Mouse (Mus musculus) stomach, postnatal 0 days (tissue): ENCODE data around the gene Nme3. TPM values are rescaled to one million over a fixed set of nuclear protein-coding genes. Genes with fewer than 3 reads are reported as not detected.
A peak's percentile ranks its signal among the peaks of the same experiment; 100 is the strongest.

Experiments used
- ATAC-seq: fragments of 200-750 bp; cut with Nextera tagmentation; 2 replicates; pipeline ENCODE4 v1.8.0; 2017; ENCODE audit not compliant: low FRiP score, low TSS enrichment
- DNase-seq: peaks from one replicate; pipeline ENCODE4 v3.0.0-alpha.2; 2016; ENCODE audit warnings: low spot score
- H3K27ac ChIP-seq: fragments of 300-500 bp; sonication (generic); replicated peaks from 2 replicates; pipeline ENCODE4 v1.5.1; 2014; ENCODE audit warnings: mild to moderate bottlenecking, control low read depth
- H3K27me3 ChIP-seq: fragments of 300-500 bp; sonication (generic); 2 replicates; pipeline ENCODE4 v1.6.1; 2014; ENCODE audit warnings: low read length; ENCODE audit not compliant: control insufficient read depth, insufficient read depth
- H3K36me3 ChIP-seq: fragments of 300-500 bp; sonication (generic); 2 replicates; pipeline ENCODE4 v1.6.1; 2014; ENCODE audit warnings: low read length, mixed read lengths; ENCODE audit not compliant: control insufficient read depth, insufficient read depth
- H3K4me1 ChIP-seq: fragments of 300-500 bp; sonication (generic); replicated peaks from 2 replicates; pipeline ENCODE4 v1.6.1; 2014; ENCODE audit warnings: antibody characterized with exemption; ENCODE audit not compliant: control insufficient read depth, insufficient read depth
- H3K4me2 ChIP-seq: fragments of 300-500 bp; sonication (generic); replicated peaks from 2 replicates; pipeline ENCODE4 v1.6.1; 2014; ENCODE audit warnings: low read depth, mild to moderate bottlenecking, control low read depth, moderate library complexity
- H3K4me3 ChIP-seq: fragments of 300-500 bp; sonication (generic); 2 replicates; pipeline ENCODE4 v1.5.1; 2014; ENCODE audit warnings: low read depth, low read length, control low read depth
- H3K9ac ChIP-seq: fragments of 300-500 bp; sonication (generic); 2 replicates; pipeline ENCODE4 v1.6.1; 2014; ENCODE audit warnings: mild to moderate bottlenecking, low read length, control low read depth, mixed read lengths
- H3K9me3 ChIP-seq: fragments of 300-500 bp; sonication (generic); 2 replicates; pipeline ENCODE4 v1.6.1; 2016; ENCODE audit warnings: low read length; ENCODE audit not compliant: control insufficient read depth
- CTCF ChIP-seq: IDR thresholded peaks from 2 replicates; pipeline ENCODE4 v1.5.1; 2016; ENCODE audit warnings: antibody characterized with exemption, low read depth, mild to moderate bottlenecking, moderate library complexity
- EP300 ChIP-seq: optimal IDR thresholded peaks from 2 replicates; pipeline ENCODE3; 2016; ENCODE audit warnings: antibody characterized with exemption
- WGBS: fragments of 180-500 bp; shearing (Covaris S2); extraction: QIAGEN DNeasy Blood & Tissue Kit; methylation state at CpG from one replicate; pipeline ENCODE4 v1.1.7; 2014; 5-methylcytosine and 5-hydroxymethylcytosine counted together
- polyA plus RNA-seq: library from polyadenylated mRNA; unstranded; fragments of >200 nt; fragmentation: Nextera tagmentation; extraction: Ambion mirVana; gene quantifications from 2 replicates; pipeline ENCODE4 v1.2.1, GENCODE M21; 2015

Nme3 gene
- polyA plus RNA-seq, 1 experiment from 2014 or later, result 40.2 TPM

DNA sequence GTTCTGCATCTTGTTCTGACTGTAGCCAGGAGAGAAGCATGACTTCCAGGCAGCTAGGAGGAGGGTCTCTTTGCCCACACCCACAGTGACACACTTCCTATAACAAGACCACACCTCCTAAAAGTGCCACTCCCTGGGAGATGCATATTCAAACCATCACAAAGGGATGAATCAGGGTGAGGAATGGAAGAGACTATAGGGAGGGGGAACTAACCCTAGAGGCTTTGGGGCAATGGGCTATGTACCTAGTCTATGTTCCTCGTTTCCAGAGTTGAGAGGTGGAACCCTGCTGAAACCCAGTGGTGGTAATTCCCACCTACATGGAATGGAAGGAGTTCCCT lies 21.9 kb upstream of the Nme3 start:
- no peak overlapping the region for H3K27ac ChIP-seq
- no peaks in the 10 kb centered on the region for H3K36me3 ChIP-seq
- ATAC-seq, result no peak
- H3K27me3 ChIP-seq, result no peaks in the 10 kb centered on the region
- no peaks in the 10 kb centered on the region for H3K9me3 ChIP-seq
- DNase-seq, result no peak
- WGBS, result 45% methylated on average over 1 of the region's 1 CpGs
- H3K4me3 ChIP-seq, result no peak overlapping the region
- H3K9ac ChIP-seq, result no peak overlapping the region
- no peak overlapping the region for H3K4me2 ChIP-seq
- H3K4me1 ChIP-seq, result no peaks in the 10 kb centered on the region
- TF ChIP-seq CTCF (no peak), EP300 (no peak)

DNA sequence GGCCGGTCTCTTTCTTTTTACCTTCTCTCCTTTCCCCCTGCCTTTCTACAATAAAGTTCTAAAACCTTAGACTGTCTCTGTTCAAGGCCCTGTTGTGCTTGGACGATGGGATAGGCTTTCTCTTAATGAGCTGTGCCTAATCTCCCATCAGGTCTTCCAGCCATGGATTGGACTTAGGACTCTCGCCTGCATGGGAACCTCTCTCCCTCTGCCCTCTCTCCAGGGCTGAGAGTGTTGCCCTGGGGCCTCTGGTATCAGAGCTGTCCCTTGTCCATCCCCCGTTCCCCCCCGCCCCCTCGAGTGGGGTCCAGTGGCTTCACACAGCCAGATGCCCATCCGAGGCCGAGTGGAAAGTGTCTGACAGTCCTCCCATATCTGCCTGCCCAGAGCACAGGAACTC lies 21.3 kb upstream of the Nme3 start:
- Histone ChIP-seq H3K4me2 (no peak overlapping the region), H3K36me3 (no peaks in the 10 kb centered on the region), H3K4me1 (no peaks in the 10 kb centered on the region), H3K4me3 (no peak overlapping the region), H3K27ac (no peak overlapping the region), H3K9ac (no peak overlapping the region), H3K9me3 (no peaks in the 10 kb centered on the region), H3K27me3 (no peaks in the 10 kb centered on the region)
- no peak for DNase-seq
- 86% methylated on average over 8 of the region's 8 CpGs for WGBS
- TF ChIP-seq CTCF (no peak), EP300 (no peak)
- ATAC-seq, result no peak

- Histone ChIP-seq H3K27ac (peak overlapping the region; percentile 76), H3K27me3 (no peaks in the 10 kb centered on the region), H3K4me2 (peak overlapping the region; percentile 27; the same call in 1 of the 2 replicates), H3K9ac (peak overlapping the region; percentile 53), H3K36me3 (no peaks in the 10 kb centered on the region), H3K4me3 (no peak overlapping the region), H3K9me3 (no peaks in the 10 kb centered on the region), H3K4me1 (no peaks in the 10 kb centered on the region)
- TF ChIP-seq EP300 (no peak), CTCF (no peak)
- ATAC-seq, result peak; percentile 33
- WGBS, result 30% methylated on average over 10 of the region's 10 CpGs
- DNase-seq, result peak; percentile 46
Measured at GRCm38 (mm10) chr17:24877336-24878116, 18.8 kb upstream of the Nme3 start.

DNA sequence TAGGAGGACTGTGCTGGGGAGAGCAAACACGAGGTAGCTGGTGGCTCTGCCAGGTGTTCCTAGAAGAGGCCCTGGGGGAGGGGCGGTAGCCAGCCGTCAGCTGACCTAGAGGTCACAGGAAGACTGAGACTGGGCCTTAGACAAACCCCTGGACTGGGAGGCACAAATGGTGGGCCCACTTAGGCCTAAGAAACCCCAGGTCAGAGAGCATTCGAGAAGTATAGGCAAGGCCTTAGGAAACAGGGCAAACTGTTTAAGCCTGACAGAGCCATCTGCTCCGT lies 18.2 kb upstream of the Nme3 start:
- TF ChIP-seq EP300 (no peak), CTCF (no peak)
- H3K4me1 ChIP-seq, result no peaks in the 10 kb centered on the region
- peak overlapping the region; percentile 76 for H3K27ac ChIP-seq
- WGBS, result 14% methylated on average over 5 of the region's 5 CpGs
- ATAC-seq, result peak; percentile 74
- H3K27me3 ChIP-seq, result no peaks in the 10 kb centered on the region
- peak; percentile 80 for DNase-seq
- no peaks in the 10 kb centered on the region for H3K9me3 ChIP-seq
- peaks cover 4% of the 10 kb centered on the region; the same call in 1 of the 2 replicates for H3K36me3 ChIP-seq
- H3K4me3 ChIP-seq, result 0 out of 2 replicates have a peak overlapping the region, but pooled peaks have one; percentile 2
- H3K4me2 ChIP-seq, result peak overlapping the region; percentile 27; the same call in 1 of the 2 replicates
- H3K9ac ChIP-seq, result peak overlapping the region; percentile 53

- Histone ChIP-seq H3K36me3 (peaks cover 4% of the 10 kb centered on the region), H3K4me2 (peak overlapping the region; percentile 27; the same call in 1 of the 2 replicates), H3K4me1 (no peaks in the 10 kb centered on the region), H3K9me3 (no peaks in the 10 kb centered on the region), H3K27ac (peak overlapping the region; percentile 76), H3K9ac (peak overlapping the region; percentile 53), H3K27me3 (no peaks in the 10 kb centered on the region), H3K4me3 (peak overlapping the region; percentile 2; the same call in 1 of the 2 replicates)
- 48% methylated on average over 8 of the region's 8 CpGs for WGBS
- TF ChIP-seq EP300, result no peak
- TF ChIP-seq CTCF, result no peak
- peak; percentile 57 for ATAC-seq
- peak; percentile 48 for DNase-seq
Measured at GRCm38 (mm10) chr17:24878531-24878930, 17.8 kb upstream of the Nme3 start.

DNA sequence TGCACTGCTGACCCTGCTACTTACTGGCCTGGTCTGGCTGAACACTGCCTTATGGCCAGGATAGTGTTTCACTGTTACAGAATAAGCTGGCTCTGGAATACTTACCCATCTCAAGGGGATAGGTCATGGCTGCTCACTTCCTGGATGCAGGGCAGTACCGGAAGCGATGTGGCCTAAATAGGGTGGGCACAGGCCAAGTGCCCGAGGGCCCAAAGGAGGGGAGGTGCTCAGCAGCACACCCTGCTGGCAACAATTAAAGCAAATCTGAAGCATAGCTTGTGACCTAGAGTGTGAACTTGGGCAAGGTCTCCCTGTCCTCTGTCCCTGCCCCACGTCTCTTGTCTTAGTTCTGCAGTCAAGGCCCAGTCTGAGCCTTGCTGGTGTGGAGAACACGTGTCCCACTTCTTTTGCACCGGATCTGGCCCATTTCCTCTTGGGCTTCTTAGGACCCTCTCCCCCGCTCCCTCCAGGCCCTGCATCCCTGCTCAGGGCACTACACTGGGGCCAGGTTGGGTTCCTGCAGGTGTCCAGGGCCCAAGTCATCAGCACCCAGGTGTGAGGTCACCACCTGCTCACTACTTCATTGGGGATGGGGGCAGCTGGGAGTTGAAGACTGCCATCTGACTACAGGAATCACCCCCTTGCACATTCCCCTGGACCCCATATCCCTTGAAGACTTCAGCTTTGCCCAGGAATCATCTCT lies 14.4 kb upstream of the Nme3 start:
- Histone ChIP-seq H3K27me3 (no peaks in the 10 kb centered on the region), H3K4me3 (no peak overlapping the region), H3K9ac (no peak overlapping the region), H3K9me3 (no peaks in the 10 kb centered on the region), H3K4me1 (peaks cover 3% of the 10 kb centered on the region), H3K4me2 (no peak overlapping the region), H3K27ac (no peak overlapping the region), H3K36me3 (peaks cover 6% of the 10 kb centered on the region)
- WGBS, result 43% methylated on average over 7 of the region's 7 CpGs
- DNase-seq, result peak; percentile 50
- no peak for ATAC-seq
- no peak for TF ChIP-seq EP300
- peak; percentile 75 for TF ChIP-seq CTCF
